Mouse (Mus musculus) testis, postnatal 10 days (tissue): ENCODE data around the gene Gm13691.
"Not testable (repeated sequence)": the region's sequence is repeated elsewhere in the genome, so short reads cannot be mapped to it uniquely, and the experiment has no call there.

Experiments used
- DNase-seq: peaks from one replicate; pipeline ENCODE4 v3.0.0; 2021; ENCODE audit warnings: low spot score

The Gm13691 gene

DNA sequence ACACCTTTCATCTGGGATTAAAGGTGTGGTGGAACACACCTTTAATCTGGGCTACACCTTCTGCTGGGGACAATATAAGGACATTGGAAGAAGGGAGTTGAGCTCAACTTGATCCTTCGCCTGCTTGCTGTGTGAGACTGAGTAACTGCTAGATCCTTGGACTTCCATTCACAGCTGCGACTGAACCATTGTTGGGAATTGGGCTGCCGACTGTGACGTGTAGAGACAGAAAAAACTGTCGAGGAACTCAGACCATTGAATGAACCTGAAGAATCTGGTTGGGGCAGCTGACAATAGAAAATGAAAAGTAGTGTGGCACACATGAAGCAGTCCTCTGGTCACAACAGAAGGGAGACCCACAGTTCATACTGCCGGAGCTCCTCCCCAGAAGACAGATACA lies at the start of gene Gm13691:
Gene Gm13691 (plus strand): TSS at position 301 of the 400 bp plus-strand sequence.
- not testable (repeated sequence) for DNase-seq

DNA sequence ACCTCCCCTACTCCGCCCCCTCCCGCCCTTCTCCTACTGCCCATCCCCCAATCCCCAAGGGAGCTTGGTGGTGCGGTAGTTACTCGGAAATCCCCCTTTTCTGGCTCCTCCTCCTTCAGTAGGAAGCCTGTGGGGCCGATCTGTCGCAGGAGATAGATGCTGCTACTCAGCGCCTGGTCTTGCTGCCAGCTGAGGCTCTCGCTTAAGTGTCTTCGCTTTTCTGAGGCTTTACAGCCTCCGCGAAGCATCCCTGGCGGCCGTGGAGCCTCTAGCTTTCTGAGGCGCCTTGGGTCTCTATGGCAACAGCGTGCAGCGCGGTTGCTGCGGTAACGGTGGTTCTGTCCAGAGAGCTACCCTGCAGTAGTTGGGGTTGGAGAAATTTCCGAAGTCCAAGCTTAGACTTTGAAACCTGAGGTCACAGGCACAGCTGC lies 49.4 kb upstream of the Gm13691 start, which contains the start of gene Zswim2:
Gene Zswim2 (minus strand): TSS at position 298 of the 431 bp plus-strand sequence.
- DNase-seq, result peak; percentile 55

DNA sequence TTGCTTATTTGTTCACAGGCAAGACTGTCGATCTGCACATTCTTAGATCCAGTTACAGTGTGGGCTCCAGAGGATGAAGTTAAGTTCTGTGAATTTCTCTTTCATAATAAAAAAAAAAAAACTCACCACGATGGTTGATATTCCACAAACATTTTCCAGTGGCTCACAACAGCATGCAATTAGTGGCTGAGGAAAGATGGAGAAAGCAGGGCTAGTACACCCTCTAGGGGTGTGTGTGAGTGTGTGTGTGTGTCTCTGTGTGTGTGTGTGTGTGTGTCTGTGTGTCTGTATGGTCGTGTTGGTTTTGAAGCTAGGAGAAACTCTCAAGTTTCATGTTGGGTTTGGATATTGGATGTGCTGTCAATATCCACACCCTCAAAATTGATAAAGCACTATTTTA lies 49.0 kb upstream of the Gm13691 start:
- no peak for DNase-seq

DNA sequence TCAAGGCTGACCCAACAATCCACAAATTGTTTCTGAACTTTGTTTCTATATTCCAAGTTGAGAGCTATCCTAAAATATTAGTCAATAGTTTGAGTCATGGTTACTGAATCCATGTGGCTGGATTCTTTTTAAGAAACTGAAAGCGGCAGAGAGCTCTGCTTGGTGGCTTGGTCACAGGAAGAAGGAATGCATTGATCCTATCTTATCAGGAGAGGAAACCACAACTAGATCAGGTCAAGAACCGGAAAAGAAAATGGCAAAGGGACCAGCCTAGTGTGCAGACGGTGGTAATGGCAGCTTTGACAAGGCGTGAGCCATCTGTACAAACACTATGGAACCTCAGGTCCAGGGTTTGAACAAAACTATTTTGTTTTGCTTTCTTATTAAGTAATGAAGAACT lies 48.6 kb upstream of the Gm13691 start:
- no peak for DNase-seq

DNA sequence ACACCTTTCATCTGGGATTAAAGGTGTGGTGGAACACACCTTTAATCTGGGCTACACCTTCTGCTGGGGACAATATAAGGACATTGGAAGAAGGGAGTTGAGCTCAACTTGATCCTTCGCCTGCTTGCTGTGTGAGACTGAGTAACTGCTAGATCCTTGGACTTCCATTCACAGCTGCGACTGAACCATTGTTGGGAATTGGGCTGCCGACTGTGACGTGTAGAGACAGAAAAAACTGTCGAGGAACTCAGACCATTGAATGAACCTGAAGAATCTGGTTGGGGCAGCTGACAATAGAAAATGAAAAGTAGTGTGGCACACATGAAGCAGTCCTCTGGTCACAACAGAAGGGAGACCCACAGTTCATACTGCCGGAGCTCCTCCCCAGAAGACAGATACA lies 35.0 kb upstream of the Gm13691 start, which contains the start of gene Gm13698:
Gene Gm13698 (plus strand): TSS at position 301 of the 400 bp plus-strand sequence.
- not testable (repeated sequence) for DNase-seq

DNA sequence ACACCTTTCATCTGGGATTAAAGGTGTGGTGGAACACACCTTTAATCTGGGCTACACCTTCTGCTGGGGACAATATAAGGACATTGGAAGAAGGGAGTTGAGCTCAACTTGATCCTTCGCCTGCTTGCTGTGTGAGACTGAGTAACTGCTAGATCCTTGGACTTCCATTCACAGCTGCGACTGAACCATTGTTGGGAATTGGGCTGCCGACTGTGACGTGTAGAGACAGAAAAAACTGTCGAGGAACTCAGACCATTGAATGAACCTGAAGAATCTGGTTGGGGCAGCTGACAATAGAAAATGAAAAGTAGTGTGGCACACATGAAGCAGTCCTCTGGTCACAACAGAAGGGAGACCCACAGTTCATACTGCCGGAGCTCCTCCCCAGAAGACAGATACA lies 29.1 kb upstream of the Gm13691 start, which contains the start of gene Gm13693:
Gene Gm13693 (plus strand): TSS at position 301 of the 400 bp plus-strand sequence.
- not testable (repeated sequence) for DNase-seq

DNA sequence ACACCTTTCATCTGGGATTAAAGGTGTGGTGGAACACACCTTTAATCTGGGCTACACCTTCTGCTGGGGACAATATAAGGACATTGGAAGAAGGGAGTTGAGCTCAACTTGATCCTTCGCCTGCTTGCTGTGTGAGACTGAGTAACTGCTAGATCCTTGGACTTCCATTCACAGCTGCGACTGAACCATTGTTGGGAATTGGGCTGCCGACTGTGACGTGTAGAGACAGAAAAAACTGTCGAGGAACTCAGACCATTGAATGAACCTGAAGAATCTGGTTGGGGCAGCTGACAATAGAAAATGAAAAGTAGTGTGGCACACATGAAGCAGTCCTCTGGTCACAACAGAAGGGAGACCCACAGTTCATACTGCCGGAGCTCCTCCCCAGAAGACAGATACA lies 23.3 kb upstream of the Gm13691 start, which contains the start of gene Gm13695:
Gene Gm13695 (plus strand): TSS at position 301 of the 400 bp plus-strand sequence.
- DNase-seq, result not testable (repeated sequence)

DNA sequence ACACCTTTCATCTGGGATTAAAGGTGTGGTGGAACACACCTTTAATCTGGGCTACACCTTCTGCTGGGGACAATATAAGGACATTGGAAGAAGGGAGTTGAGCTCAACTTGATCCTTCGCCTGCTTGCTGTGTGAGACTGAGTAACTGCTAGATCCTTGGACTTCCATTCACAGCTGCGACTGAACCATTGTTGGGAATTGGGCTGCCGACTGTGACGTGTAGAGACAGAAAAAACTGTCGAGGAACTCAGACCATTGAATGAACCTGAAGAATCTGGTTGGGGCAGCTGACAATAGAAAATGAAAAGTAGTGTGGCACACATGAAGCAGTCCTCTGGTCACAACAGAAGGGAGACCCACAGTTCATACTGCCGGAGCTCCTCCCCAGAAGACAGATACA lies 17.5 kb upstream of the Gm13691 start, which contains the start of gene Gm13696:
Gene Gm13696 (plus strand): TSS at position 301 of the 400 bp plus-strand sequence.
- not testable (repeated sequence) for DNase-seq

DNA sequence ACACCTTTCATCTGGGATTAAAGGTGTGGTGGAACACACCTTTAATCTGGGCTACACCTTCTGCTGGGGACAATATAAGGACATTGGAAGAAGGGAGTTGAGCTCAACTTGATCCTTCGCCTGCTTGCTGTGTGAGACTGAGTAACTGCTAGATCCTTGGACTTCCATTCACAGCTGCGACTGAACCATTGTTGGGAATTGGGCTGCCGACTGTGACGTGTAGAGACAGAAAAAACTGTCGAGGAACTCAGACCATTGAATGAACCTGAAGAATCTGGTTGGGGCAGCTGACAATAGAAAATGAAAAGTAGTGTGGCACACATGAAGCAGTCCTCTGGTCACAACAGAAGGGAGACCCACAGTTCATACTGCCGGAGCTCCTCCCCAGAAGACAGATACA lies 11.7 kb upstream of the Gm13691 start, which contains the start of gene Gm13694:
Gene Gm13694 (plus strand): TSS at position 301 of the 400 bp plus-strand sequence.
- DNase-seq, result not testable (repeated sequence)

DNA sequence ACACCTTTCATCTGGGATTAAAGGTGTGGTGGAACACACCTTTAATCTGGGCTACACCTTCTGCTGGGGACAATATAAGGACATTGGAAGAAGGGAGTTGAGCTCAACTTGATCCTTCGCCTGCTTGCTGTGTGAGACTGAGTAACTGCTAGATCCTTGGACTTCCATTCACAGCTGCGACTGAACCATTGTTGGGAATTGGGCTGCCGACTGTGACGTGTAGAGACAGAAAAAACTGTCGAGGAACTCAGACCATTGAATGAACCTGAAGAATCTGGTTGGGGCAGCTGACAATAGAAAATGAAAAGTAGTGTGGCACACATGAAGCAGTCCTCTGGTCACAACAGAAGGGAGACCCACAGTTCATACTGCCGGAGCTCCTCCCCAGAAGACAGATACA lies 5.9 kb upstream of the Gm13691 start, which contains the start of gene Gm13697:
Gene Gm13697 (plus strand): TSS at position 301 of the 400 bp plus-strand sequence.
- not testable (repeated sequence) for DNase-seq

DNA sequence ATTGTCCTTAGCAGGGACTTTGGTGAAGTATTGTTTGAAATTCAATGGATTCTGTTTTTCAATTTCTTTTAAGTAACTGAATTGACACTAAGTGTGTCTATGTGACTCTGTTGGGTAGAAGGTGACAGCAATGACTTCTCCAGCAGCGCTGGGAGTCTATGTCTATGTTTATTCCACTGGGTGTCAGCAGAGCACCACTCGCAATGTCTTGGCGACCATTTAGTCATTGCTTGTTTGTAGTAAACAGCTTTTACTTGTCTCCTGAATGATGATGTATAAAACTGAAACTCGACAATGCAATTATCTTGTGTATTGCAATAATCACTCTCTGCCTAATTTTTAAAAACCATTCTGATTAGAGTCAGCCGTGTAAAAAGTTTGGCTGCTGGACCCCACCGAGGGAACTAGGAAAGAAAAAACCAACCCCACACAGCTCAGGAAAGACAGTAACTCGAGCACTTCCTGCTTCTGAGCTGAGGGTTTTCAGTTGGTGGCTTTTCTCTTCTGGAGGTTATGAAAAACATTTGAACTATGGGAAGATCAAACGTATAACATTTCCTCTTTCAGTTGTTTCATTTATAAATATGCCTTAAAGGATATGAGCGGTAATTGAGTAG lies 3.4 kb downstream of the Gm13691 start:
- not testable (repeated sequence) for DNase-seq

DNA sequence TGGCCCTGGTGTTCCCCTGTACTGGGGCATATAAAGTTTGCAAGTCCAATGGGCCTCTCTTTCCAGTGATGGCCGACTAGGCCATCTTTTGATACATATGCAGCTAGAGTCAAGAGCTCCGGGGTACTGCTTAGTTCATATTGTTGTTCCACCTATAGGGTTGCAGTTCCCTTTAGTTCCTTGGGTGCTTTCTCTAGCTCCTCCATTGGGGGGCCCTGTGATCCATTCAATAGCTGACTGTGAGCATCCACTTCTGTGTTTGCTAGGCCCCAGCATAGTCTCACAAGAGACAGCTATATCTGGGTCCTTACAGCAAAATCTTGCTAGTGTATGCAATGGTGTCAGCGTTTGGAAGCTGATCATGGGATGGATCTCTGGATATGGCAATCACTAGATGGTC lies 4.2 kb downstream of the Gm13691 start:
- DNase-seq, result not testable (repeated sequence)

DNA sequence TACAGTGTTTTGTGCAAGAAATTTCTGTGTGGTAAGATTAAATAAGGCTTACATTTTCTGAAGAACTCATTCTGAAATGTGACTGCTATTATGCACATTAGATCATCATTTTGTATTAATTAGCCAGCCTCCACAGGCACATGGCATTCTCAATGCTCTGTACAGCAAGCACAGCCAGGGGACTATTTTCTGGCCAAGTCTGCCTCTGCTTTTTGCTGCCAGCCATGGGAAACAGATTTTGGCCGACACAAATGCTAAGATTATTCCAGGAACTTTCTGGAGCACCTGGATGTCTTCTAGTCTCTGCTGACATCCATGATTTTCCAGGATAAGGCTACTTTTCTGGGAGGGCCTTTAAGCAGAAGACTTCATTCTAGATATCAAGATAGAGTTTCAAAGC lies 18.6 kb downstream of the Gm13691 start:
- no peak for DNase-seq

DNA sequence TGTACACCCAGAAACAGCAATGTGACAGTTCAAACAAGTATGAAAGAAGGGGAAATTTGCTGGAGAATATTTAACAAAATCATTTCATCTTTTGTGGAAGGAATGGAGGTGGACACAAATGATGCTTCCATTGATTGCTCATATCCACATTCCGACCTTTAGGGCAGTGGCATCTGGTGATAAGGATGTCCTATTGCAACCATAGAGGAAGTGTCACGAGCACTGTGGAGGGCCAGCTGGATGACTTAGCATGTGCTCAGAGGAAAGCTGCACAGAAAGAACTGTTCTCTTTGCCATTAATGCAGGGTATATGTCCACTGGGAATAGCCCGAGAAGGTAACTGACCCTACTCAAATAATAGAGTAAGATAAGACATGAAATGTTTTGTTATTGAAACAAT lies 19.5 kb downstream of the Gm13691 start:
- DNase-seq, result no peak

DNA sequence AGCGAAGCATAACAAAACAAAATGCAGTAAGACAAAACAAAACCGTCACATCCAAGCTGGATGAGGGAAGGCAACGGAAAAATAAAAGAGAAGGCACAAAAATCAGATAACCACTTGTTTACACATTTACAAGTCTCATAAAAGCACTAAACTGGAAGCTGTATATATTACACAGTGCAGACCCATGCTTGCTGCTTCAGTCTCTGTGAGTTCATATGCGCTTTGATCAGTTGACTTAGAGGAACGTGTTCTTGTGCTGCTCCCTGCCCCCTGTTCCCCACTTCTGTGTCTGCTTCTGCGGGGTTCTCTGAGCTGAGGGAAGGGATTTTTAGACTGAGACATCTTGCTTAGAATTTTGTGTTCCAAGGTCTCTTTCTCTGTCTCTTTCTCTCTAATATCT lies 24.2 kb downstream of the Gm13691 start:
- DNase-seq, result no peak

DNA sequence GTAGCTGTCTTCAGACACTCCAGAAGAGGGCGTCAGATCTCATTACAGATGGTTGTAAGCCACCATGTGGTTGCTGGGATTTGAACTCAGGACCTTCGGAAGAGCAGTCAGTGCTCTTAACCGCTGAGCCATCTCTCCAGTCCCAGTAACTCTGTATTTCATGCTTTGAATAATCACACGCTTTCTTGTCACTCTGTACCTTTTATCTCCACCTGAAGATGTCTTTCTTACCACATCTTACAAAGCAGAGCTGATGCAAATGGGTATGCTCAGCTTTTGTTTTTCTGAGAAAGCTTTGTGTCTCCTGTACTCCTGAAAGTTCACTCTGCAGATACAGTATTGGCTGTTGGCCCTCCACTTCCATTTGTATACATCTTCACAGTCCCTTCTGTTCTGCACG lies 25.9 kb downstream of the Gm13691 start:
- not testable (repeated sequence) for DNase-seq

DNA sequence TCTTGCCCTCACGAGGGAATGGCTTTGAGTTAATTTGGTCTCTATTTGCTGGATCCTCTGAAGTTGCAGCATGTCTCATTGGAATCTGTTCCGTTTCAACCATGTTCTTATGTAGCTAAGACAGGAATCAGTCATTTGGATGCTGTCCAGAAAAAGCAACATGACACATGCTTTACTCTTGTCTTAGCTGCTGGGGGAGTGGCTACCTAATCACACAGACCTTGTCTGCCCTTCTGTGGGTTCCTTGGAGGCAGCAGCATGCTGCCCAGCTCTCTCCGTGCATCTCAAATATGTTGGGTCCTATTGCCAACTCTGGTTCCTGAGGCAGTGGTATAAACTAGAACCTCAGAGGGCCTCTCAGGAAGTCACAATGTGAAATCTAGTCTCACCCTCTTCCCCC lies 28.0 kb downstream of the Gm13691 start:
- DNase-seq, result no peak

DNA sequence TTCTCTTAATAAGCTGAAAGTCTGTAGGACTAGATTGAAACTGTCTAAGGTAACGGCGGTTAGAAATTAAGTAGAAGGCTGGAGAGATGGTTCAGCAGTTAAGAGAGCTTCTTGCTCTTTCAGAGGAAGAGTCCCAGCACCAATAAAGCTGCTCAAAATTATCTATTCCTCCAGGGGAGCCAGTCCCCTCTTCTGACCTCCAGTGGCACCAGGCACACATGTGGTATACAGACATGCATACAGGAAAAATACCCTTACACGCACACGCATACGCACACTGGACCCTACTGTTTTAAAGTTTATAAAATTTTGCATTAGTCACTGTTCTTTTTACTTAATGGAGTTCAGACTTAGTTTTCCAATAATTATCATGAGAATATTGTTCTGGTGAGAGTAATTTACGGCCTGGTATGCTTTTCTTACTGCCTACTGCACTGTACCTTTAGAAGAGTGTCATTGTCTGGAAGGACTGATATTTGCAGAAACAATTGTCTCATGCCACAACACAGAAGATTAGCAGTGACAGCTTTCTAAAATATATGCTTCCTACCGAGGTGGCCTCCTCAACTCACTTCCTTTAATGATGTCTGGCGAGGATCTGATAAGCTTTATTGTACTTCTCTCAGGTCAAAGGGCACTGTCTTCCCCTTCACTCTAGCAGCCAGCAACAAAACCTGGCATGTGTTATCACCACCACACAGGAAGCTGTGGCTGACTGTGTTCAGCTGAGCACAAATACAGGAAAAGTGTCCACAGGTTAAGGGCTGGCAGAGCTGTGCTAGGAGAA lies 29.4 kb downstream of the Gm13691 start:
- DNase-seq, result no peak

DNA sequence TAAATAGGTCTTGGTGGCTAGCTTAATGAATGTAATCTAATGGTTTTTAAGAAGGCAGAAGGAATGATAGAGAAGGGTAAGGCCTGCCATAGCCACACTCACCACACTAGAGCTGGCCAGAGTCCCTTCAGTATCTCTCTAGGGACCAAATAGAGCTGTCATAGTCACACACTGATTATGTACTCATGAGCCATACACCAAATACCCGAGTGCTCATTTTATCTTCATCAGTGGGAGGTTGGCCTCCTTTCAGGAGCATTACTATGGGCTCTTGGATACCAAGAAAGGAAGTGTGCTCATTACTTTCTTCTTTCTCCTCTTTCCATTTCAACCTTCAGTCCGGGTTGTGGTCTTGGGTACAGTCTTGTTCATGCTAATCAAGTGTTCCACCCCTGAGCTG lies 31.6 kb downstream of the Gm13691 start:
- no peak for DNase-seq

DNA sequence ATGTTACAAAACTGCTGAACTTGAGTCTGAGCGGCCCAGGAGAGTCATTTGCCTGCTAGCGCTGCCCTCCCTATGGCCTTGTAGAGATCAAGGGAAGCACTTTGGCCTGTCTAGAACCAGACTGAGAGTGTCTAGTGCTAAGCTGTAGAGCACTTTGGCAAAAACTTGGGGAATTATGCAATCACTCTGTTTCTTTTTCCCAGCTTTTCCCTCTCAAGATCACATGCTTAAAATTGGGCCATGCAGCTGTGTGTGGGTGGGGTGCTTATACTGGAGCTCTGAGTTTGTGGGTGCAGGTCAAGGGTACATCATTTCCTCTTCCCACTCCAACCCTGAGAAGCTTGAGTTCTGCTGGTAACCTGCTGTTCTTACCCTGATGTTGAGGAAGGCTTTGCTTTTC lies 32.6 kb downstream of the Gm13691 start:
- no peak for DNase-seq

DNA sequence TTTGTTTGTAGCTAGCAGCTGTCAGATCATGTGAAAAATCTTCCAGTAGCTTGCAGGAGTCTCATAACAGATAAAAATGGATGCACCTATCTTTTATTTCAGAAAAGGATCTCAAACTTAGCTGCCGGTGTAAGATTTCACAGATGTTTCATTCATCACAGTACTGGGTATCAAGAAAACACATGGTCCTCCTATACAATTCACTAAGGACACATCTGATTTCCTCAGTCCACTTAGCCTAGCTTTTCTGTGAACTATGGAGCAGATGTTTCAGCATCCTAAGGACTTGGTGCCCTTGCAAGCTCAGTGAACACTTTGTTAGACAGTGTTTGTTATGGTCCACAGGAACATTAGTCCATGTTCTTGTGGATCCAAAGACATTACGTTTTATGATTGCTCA lies 33.0 kb downstream of the Gm13691 start:
- no peak for DNase-seq

DNA sequence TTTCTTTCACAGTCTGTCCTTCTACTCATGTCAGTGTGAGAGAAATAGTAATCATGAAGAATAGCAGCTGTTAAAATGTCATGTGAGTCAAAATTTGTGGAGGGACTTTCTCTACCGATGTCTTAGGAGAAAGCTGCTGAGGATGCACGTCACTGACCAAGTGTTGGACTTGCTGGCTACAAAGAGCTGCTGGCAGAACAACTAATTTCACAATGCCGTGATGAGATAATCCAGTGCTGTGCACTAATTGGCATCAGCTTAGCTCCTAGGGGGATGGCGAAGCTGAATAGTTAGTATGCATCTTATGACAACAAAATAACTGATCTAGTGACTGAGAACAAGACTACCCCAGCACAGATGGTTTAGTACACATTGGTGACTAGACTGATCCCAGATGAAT lies 34.9 kb downstream of the Gm13691 start:
- no peak for DNase-seq

DNA sequence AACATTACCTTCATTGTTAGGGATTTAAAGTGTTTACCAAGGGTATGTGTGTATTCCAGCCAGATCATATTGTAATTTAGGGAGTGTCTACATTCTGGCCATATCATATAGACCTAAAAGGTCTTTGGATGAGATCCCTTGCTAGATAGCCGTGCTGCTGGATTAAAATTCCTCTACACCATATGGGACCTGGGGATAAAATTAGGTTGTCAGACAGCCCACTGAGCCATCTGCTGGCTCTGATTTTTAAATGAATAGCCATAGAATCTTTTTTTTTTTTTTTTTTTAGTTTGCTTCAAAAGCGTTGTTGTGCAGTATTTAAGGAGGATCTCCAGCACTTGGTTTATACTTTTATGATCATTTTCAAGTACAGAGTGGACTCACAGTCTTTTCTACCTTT lies 42.2 kb downstream of the Gm13691 start:
- DNase-seq, result no peak
